Mouse (Mus musculus): ENCODE measurements around the gene Pate4. TPM values are rescaled to one million over a fixed set of nuclear protein-coding genes. Genes with fewer than 3 reads are reported as not detected.

The Pate4 gene
- polyA plus RNA-seq, 1 experiment from 2014 or later, result not detected

DNA sequence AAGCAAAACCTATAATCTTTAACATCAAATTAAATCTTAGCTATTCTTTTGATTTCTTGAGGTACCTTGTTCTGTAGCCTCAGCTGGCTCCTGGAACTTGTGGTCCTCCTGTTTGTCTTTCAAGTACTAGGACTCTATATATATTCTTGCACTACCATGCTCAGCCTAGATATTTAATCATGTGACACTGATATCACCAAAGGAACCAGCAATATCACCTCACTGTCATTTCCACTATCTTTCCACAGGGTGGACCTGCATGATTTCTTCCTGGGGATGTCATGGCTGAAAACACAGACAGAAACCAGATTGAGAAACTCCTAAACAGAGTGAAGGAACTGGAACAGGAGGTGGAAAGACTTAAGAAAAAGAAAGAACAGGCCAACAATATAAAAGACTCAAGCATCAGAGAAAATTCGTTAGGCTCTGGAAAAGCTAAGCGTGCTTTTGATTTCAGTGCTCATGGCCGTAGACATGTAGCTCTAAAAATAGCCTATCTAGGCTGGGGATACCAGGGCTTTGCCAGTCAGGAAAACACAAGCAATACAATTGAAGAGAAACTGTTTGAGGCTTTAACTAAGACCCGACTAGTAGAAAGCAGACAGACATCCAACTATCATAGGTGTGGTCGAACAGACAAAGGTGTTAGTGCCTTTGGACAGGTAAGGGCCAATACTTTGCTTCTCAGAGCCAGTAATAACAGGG lies 47.1 kb downstream of the Pate4 start:
- H3K9me3 ChIP-seq (ENCODE audit: control insufficient read depth), result no peaks in the 10 kb centered on the region

DNA sequence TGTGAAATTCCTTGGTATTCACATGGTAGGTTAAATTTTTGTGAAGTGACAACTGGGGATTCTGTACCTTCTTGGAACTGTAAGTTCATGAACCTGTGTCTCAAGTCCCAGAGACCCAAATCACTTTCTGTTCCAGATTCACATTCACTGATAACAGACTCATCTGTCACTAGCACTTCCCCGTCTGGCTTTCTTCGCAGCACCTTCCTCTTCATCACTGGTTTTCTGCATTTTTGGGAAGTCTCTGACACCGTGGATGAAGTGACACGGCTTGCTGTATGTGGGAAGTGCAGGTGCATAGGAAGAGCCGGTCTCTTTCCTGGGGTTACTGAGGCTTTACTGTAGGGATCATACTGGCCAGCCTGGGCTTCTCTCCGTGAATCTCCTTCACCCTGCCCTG lies 50.2 kb downstream of the Pate4 start:
- no peak overlapping the region for H3K27ac ChIP-seq (ENCODE audit: low read depth, low read length)
- TF ChIP-seq CTCF (IDR thresholded peaks at IDR 0.05; ENCODE audit: low read depth), result no peak
- no peak overlapping the region for H3K4me3 ChIP-seq (ENCODE audit: low read depth, low read length)
- 85% methylated on average over 6 of the region's 6 CpGs for WGBS
- no peak for ATAC-seq
- H3K4me2 ChIP-seq (replicated peaks; ENCODE audit: low read depth), result no peak overlapping the region
- H3K9me3 ChIP-seq (ENCODE audit: control insufficient read depth), result no peaks in the 10 kb centered on the region
- peaks cover 14% of the 10 kb centered on the region for H3K27me3 ChIP-seq (replicated peaks; ENCODE audit: control insufficient read depth, insufficient read depth, low read length)
- no peak overlapping the region for H3K9ac ChIP-seq (ENCODE audit: low read depth, low read length)
- peaks cover 16% of the 10 kb centered on the region for H3K36me3 ChIP-seq (ENCODE audit: control insufficient read depth, insufficient read depth)
- H3K4me1 ChIP-seq (replicated peaks; ENCODE audit: control insufficient read depth, insufficient read depth, low read length), result peaks cover 11% of the 10 kb centered on the region; the same call in 1 of the 2 replicates

More for the DNA sequence above, 47.1 kb downstream of the Pate4 start:
- H3K36me3 ChIP-seq (ENCODE audit: control insufficient read depth, insufficient read depth), result peaks cover 18% of the 10 kb centered on the region
- H3K4me2 ChIP-seq (replicated peaks; ENCODE audit: low read depth), result no peak overlapping the region
- no peak for TF ChIP-seq CTCF (IDR thresholded peaks at IDR 0.05; ENCODE audit: low read depth)
- H3K27me3 ChIP-seq (replicated peaks; ENCODE audit: control insufficient read depth, insufficient read depth, low read length), result no peaks in the 10 kb centered on the region
- ATAC-seq, result no peak
- no peak overlapping the region for H3K4me3 ChIP-seq (ENCODE audit: low read depth, low read length)
- 87% methylated on average over 5 of the region's 5 CpGs for WGBS
- peaks cover 5% of the 10 kb centered on the region; the same call in 1 of the 2 replicates for H3K4me1 ChIP-seq (replicated peaks; ENCODE audit: control insufficient read depth, insufficient read depth, low read length)
- no peak overlapping the region for H3K27ac ChIP-seq (ENCODE audit: low read depth, low read length)
- H3K9ac ChIP-seq (ENCODE audit: low read depth, low read length), result no peak overlapping the region

DNA sequence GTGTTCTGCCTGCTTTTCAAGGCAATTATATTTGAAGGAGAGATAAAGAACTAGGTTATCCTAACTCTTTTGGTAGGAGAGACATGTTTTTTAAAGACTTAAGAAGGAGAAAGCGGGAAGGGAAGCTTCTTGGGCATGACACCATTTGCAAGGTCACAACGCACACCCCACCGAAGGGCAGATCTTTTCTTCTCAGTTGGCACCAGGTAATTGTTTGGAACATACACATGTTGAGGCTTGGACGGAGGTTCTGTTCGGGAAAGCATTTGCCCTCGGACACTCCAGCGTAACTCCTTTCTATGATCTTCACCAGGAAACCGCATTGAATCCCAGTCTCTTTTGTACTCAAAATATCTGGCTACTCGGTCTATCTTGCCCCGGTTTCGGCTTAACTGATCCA lies 50.7 kb downstream of the Pate4 start:
- ATAC-seq, result no peak
- Histone ChIP-seq H3K4me1 (replicated peaks; ENCODE audit: control insufficient read depth, insufficient read depth, low read length) (peaks cover 11% of the 10 kb centered on the region; the same call in 1 of the 2 replicates), H3K9me3 (ENCODE audit: control insufficient read depth) (no peaks in the 10 kb centered on the region), H3K9ac (ENCODE audit: low read depth, low read length) (no peak overlapping the region), H3K27me3 (replicated peaks; ENCODE audit: control insufficient read depth, insufficient read depth, low read length) (peaks cover 14% of the 10 kb centered on the region), H3K4me3 (ENCODE audit: low read depth, low read length) (no peak overlapping the region), H3K27ac (ENCODE audit: low read depth, low read length) (no peak overlapping the region), H3K36me3 (ENCODE audit: control insufficient read depth, insufficient read depth) (peaks cover 13% of the 10 kb centered on the region; the same call in 1 of the 2 replicates), H3K4me2 (replicated peaks; ENCODE audit: low read depth) (no peak overlapping the region)
- WGBS, result 91% methylated on average over 11 of the region's 11 CpGs
- TF ChIP-seq CTCF (IDR thresholded peaks at IDR 0.05; ENCODE audit: low read depth), result no peak

DNA sequence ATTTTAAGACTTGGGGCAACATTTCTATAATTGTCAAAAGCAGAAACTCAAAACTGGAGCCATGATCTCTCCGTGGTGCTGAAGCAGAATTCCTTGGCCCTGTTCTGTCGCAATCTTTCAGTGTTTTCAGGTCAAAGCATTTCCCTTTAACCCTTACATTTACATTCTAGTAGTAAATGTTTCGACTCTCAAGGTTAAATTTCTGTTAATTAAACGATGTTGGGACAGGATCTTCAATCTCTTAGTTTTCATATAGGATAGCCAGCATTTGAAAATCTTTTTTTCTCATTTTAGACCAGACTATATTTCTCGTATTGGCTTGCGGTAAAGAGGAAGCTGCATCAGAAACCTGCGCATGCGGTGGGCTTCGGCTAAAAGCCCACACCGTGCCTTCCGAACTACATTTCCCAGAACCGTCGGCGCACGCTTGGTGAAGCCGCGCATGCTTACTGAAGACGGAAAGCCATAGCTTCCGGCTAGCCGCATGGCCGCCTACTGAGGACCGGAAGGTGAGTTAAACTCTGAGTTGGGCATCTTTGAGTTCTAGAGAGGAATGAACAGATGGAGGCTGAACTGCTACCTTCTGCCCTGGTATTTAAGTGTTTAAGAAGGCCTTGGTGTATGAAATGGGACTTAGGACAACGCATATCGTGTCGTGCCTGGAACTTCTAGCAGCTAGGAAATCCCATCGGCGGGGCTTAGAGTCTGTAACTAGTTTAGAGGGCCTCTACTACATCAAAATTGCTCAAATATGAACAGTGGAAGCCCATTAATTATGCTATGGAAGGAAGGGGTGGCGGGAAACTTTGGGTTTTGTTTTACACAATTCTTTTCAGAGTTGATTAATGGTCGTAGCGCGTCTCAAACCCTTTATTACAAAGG lies 52.5 kb downstream of the Pate4 start:
- Histone ChIP-seq H3K36me3 (ENCODE audit: control insufficient read depth, insufficient read depth) (peaks cover 6% of the 10 kb centered on the region; the same call in 1 of the 2 replicates), H3K4me2 (replicated peaks; ENCODE audit: low read depth) (peak overlapping the region; percentile 97), H3K27me3 (replicated peaks; ENCODE audit: control insufficient read depth, insufficient read depth, low read length) (peaks cover 14% of the 10 kb centered on the region), H3K27ac (ENCODE audit: low read depth, low read length) (no peak overlapping the region), H3K9ac (ENCODE audit: low read depth, low read length) (no peak overlapping the region; the same call in 1 of the 2 replicates), H3K4me1 (replicated peaks; ENCODE audit: control insufficient read depth, insufficient read depth, low read length) (peaks cover 11% of the 10 kb centered on the region; the same call in 1 of the 2 replicates), H3K4me3 (ENCODE audit: low read depth, low read length) (peak overlapping the region; percentile 65), H3K9me3 (ENCODE audit: control insufficient read depth) (no peaks in the 10 kb centered on the region)
- WGBS, result 2% methylated on average over 31 of the region's 31 CpGs
- TF ChIP-seq CTCF (IDR thresholded peaks at IDR 0.05; ENCODE audit: low read depth), result no peak
- ATAC-seq, result peak; percentile 79

DNA sequence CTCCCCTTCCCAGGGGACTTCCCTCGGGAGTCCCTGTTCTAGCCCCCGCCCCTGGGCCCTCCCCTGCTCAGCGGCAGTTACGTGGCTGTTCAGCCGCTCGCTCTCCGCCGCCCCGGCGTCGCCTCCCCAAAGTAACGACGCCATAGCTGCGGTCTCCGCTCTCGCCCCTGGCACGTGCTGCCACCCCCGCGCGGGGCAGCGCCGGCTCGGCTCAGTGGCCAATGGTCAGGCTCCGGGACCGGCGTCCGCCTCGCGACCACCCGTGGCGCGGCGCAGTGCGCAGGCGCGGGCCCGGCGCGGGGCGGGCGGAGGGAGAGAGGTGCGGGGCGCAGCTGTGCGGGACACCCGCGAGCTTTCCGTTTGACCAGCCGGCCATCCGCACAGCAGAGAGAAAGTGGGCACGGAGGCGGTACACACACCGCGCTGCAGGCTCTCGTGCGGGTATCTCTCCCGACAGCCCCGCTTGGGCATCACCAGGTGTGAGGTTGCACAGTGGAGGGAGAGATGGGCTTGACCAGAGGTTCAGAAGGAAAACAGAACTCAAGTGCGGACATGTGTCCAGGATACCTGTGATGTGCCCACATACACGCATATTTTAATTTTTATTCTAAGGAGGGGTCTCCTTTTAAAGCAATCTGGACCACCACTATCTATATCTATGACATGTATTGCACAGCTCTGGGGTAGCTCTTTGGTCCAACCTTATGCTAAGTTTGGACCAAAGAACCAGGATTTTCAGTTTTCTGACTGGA lies 53.3 kb downstream of the Pate4 start, which contains the start of the genes Ddx25 and Pus3:
TSS of gene Ddx25 (minus strand) at position 272 of the 752 bp plus-strand sequence.
TSS of gene Pus3 (plus strand) at position 339 of the 752 bp plus-strand sequence.
- Histone ChIP-seq H3K27me3 (replicated peaks; ENCODE audit: control insufficient read depth, insufficient read depth, low read length) (peaks cover 14% of the 10 kb centered on the region), H3K4me1 (replicated peaks; ENCODE audit: control insufficient read depth, insufficient read depth, low read length) (peaks cover 11% of the 10 kb centered on the region; the same call in 1 of the 2 replicates), H3K9ac (ENCODE audit: low read depth, low read length) (peak within 1 kb of the TSS; percentile 34; the same call in 1 of the 2 replicates), H3K27ac (ENCODE audit: low read depth, low read length) (no peak within 1 kb of the TSS), H3K4me2 (replicated peaks; ENCODE audit: low read depth) (peak within 1 kb of the TSS; percentile 97), H3K36me3 (ENCODE audit: control insufficient read depth, insufficient read depth) (peaks cover 6% of the 10 kb centered on the region; the same call in 1 of the 2 replicates), H3K4me3 (ENCODE audit: low read depth, low read length) (peak within 1 kb of the TSS; percentile 65), H3K9me3 (ENCODE audit: control insufficient read depth) (no peaks in the 10 kb centered on the region)
- peak; percentile 53 for ATAC-seq
- WGBS, result under 1% methylated on average over 59 of the region's 59 CpGs
- TF ChIP-seq CTCF (IDR thresholded peaks at IDR 0.05; ENCODE audit: low read depth), result no peak

Other genes with a start within 250 kb of the Pate4 start
- 1.9 and 2.4 TPM in 2 replicates for gene Cdon, start 190.8 kb downstream of the Pate4 start, polyA plus RNA-seq (2015; fragmentation: Nextera tagmentation; extraction: Ambion mirVana)
- not detected in 2 replicates for gene Gm1113, start 93.7 kb downstream of the Pate4 start, polyA plus RNA-seq (2015; fragmentation: Nextera tagmentation; extraction: Ambion mirVana)
- gene Ddx25, start 53.4 kb downstream of the Pate4 start, polyA plus RNA-seq (2015; fragmentation: Nextera tagmentation; extraction: Ambion mirVana), result 0.27 and 0.50 TPM in 2 replicates
- 6.5 and 6.6 TPM in 2 replicates for gene Pus3, start 53.3 kb downstream of the Pate4 start, polyA plus RNA-seq (2015; fragmentation: Nextera tagmentation; extraction: Ambion mirVana)
- 0.27 and 0.31 TPM in 2 replicates for gene Pate2, start 41.7 kb downstream of the Pate4 start, polyA plus RNA-seq (2015; fragmentation: Nextera tagmentation; extraction: Ambion mirVana)
- 4.2 and 4.9 TPM in 2 replicates for gene Hyls1, start 41.5 kb downstream of the Pate4 start, polyA plus RNA-seq (2015; fragmentation: Nextera tagmentation; extraction: Ambion mirVana)
- gene Pate3, start 36.3 kb upstream of the Pate4 start, polyA plus RNA-seq (2015; fragmentation: Nextera tagmentation; extraction: Ambion mirVana), result not detected in 2 replicates
- gene Pate1, start 75.4 kb upstream of the Pate4 start, polyA plus RNA-seq (2015; fragmentation: Nextera tagmentation; extraction: Ambion mirVana), result not detected in 2 replicates
- gene Gm17677, start 129.1 kb upstream of the Pate4 start, polyA plus RNA-seq (2015; fragmentation: Nextera tagmentation; extraction: Ambion mirVana), result not detected in 2 replicates
- gene Gm17727, start 166.2 kb upstream of the Pate4 start, polyA plus RNA-seq (2015; fragmentation: Nextera tagmentation; extraction: Ambion mirVana), result not detected in 2 replicates
- not detected in 2 replicates for gene Gm27235, start 178.2 kb upstream of the Pate4 start, polyA plus RNA-seq (2015; fragmentation: Nextera tagmentation; extraction: Ambion mirVana)
- not detected in 2 replicates for gene D730048I06Rik, start 178.2 kb upstream of the Pate4 start, polyA plus RNA-seq (2015; fragmentation: Nextera tagmentation; extraction: Ambion mirVana)
- not detected in 2 replicates for gene 9230110F15Rik, start 232.2 kb upstream of the Pate4 start, polyA plus RNA-seq (2015; fragmentation: Nextera tagmentation; extraction: Ambion mirVana)